Mouse (Mus musculus) CH12.LX (cell line): ENCODE measurements around the gene Gjd3. TPM values are rescaled to one million over a fixed set of nuclear protein-coding genes. Genes with fewer than 3 reads are reported as not detected.

Source experiments
- DNase-seq: peaks from one replicate; pipeline ENCODE4 v3.0.0-alpha.2; 2013; ENCODE audit errors: extremely low read depth
- H3K27ac ChIP-seq: 2 replicates; pipeline ENCODE4 v1.5.1; 2012; ENCODE audit warnings: low read depth, mild to moderate bottlenecking, control low read depth, moderate library complexity; ENCODE audit not compliant: insufficient read depth
- H3K27me3 ChIP-seq: replicated peaks from 2 replicates; pipeline ENCODE3; 2012; ENCODE audit warnings: inconsistent platforms
- H3K36me3 ChIP-seq, 2 experiments: replicated peaks in 1 of 2; 2 replicates each; pipeline versions ENCODE3 to v1.6.1; 2012; ENCODE audit warnings: inconsistent platforms in 1 of 2, low read length in 1 of 2, mild to moderate bottlenecking in 1 of 2, mixed read lengths in 1 of 2, moderate library complexity in 1 of 2; ENCODE audit not compliant: control insufficient read depth in 1 of 2, insufficient read depth in 1 of 2
- H3K4me1 ChIP-seq, 2 experiments: 2 replicates each; pipeline ENCODE4 v1.6.1; 2012; ENCODE audit warnings: inconsistent platforms in 1 of 2, moderate library complexity in 1 of 2; ENCODE audit not compliant: insufficient read depth in 2 of 2, control insufficient read depth in 1 of 2
- H3K4me2 ChIP-seq: 2 replicates; pipeline ENCODE4 v1.6.1; 2012; ENCODE audit warnings: low read depth, mild to moderate bottlenecking, control low read depth; ENCODE audit not compliant: poor library complexity, insufficient read depth, severe bottlenecking
- H3K4me3 ChIP-seq, 3 experiments: fragments of 150-350 bp in 1 of 3; sonication (generic) in 1 of 3; replicated peaks in 1 of 3; 2 replicates each; pipeline versions ENCODE3 to v1.5.1; 2011 to 2012; ENCODE audit warnings: low read depth in 2 of 3, low read length in 2 of 3, mild to moderate bottlenecking in 2 of 3, moderate library complexity in 2 of 3, control low read depth in 1 of 3, improper control_type of control experiment in 1 of 3, inconsistent platforms in 1 of 3, mixed read lengths in 1 of 3; ENCODE audit not compliant: poor library complexity in 1 of 3
- H3K79me2 ChIP-seq: replicated peaks from 2 replicates; pipeline ENCODE4 v1.6.1; 2012; ENCODE audit warnings: mild to moderate bottlenecking, moderate library complexity; ENCODE audit not compliant: control insufficient read depth, poor library complexity, insufficient read depth, severe bottlenecking; ENCODE audit errors: extremely low read depth
- H3K9ac ChIP-seq: 2 replicates; pipeline ENCODE4 v1.6.1; 2012; ENCODE audit warnings: low read depth, mild to moderate bottlenecking, control low read depth, moderate library complexity; ENCODE audit not compliant: insufficient read depth
- H3K9me3 ChIP-seq: replicated peaks from 2 replicates; pipeline ENCODE3; 2012; ENCODE audit warnings: low read length, inconsistent platforms, mixed read lengths
- CHD2 ChIP-seq: IDR thresholded peaks from 2 replicates; pipeline ENCODE4 v1.6.1; 2011; ENCODE audit warnings: low read length, improper control_type of control experiment
- E2F4 ChIP-seq: IDR thresholded peaks from 2 replicates; pipeline ENCODE4 v1.6.1; 2011; ENCODE audit warnings: low read depth, low read length, improper control_type of control experiment; ENCODE audit not compliant: insufficient replicate concordance
- IRF4 ChIP-seq: IDR thresholded peaks from 2 replicates; pipeline ENCODE4 v1.6.1; 2014; ENCODE audit warnings: low read depth, mild to moderate bottlenecking, inconsistent platforms, low read length, improper control_type of control experiment
- KAT2A ChIP-seq: IDR thresholded peaks from 2 replicates; pipeline ENCODE4 v1.6.1; 2012; ENCODE audit warnings: low read length, improper control_type of control experiment, inconsistent platforms; ENCODE audit not compliant: insufficient replicate concordance
- MAFK ChIP-seq: IDR thresholded peaks from 2 replicates; pipeline ENCODE4 v1.6.1; 2011; ENCODE audit warnings: low read length, improper control_type of control experiment; ENCODE audit not compliant: insufficient replicate concordance
- MXI1 ChIP-seq: IDR thresholded peaks from 2 replicates; pipeline ENCODE4 v1.6.1; 2011; ENCODE audit warnings: mild to moderate bottlenecking, low read depth, low read length, improper control_type of control experiment
- MYC ChIP-seq: IDR thresholded peaks from 2 replicates; pipeline ENCODE4 v1.6.1; 2011; ENCODE audit warnings: low read depth, mild to moderate bottlenecking, improper control_type of control experiment, low read length
- POLR2A ChIP-seq: IDR thresholded peaks from 2 replicates; pipeline ENCODE4 v1.6.1; 2011; ENCODE audit warnings: low read depth, mild to moderate bottlenecking, improper control_type of control experiment, low read length
- SIN3A ChIP-seq: IDR thresholded peaks from 2 replicates; pipeline ENCODE4 v1.6.1; 2012; ENCODE audit warnings: low read length, improper control_type of control experiment, inconsistent platforms
- SMC3 ChIP-seq: IDR thresholded peaks from 2 replicates; pipeline ENCODE4 v1.6.1; 2011; ENCODE audit warnings: low read depth, low read length, improper control_type of control experiment
- TCF12 ChIP-seq: IDR thresholded peaks from 2 replicates; pipeline ENCODE4 v1.6.1; 2014; ENCODE audit warnings: low read depth, mild to moderate bottlenecking, inconsistent platforms, low read length, improper control_type of control experiment
- UBTF ChIP-seq: IDR thresholded peaks from 2 replicates; pipeline ENCODE4 v1.6.1; 2012; ENCODE audit warnings: low read depth, mild to moderate bottlenecking, inconsistent platforms, low read length, improper control_type of control experiment, moderate library complexity
- USF1 ChIP-seq: IDR thresholded peaks from 2 replicates; pipeline ENCODE4 v1.6.1; 2014; ENCODE audit warnings: low read depth, mild to moderate bottlenecking, inconsistent platforms, low read length, improper control_type of control experiment
- USF2 ChIP-seq: conservative IDR thresholded peaks from 2 replicates; pipeline ENCODE4 v1.6.1; 2011; ENCODE audit warnings: low read depth, low read length, improper control_type of control experiment
- ZC3H11A ChIP-seq: IDR thresholded peaks from 2 replicates; pipeline ENCODE4 v1.6.1; 2012; ENCODE audit warnings: low read depth, mild to moderate bottlenecking, inconsistent platforms, low read length, improper control_type of control experiment
- ZNF384 ChIP-seq: IDR thresholded peaks from 2 replicates; pipeline ENCODE4 v1.6.1; 2012; ENCODE audit warnings: low read depth, low read length, improper control_type of control experiment, inconsistent platforms
- dilution Hi-C: fragments of 300-500 bp; cut with MboI; formaldehyde crosslinking; loops from 2 replicates; pipeline ENCODE4 v1.14.3; 2020; ENCODE audit warnings: low sequenced_read_pairs; ENCODE audit not compliant: extremely low pct_unique_long_range_greater_than_20kb, extremely low pct_ligation_motif_present
- in situ Hi-C: fragments of 300-500 bp; cut with MboI; formaldehyde crosslinking; loops from 3 replicates; pipeline ENCODE4 v1.14.3; 2019; ENCODE audit warnings: low sequenced_read_pairs, low pct_ligation_motif_present, low pct_unique_long_range_greater_than_20kb, mixed read lengths
- polyA plus RNA-seq: library from polyadenylated mRNA; unstranded; fragments of >175 nt; gene quantifications from 2 replicates; pipeline ENCODE4 v1.2.1, GENCODE M21; 2012; ENCODE audit warnings: low read depth; ENCODE audit not compliant: insufficient read length
- total RNA-seq, 2 experiments: library from RNA; depleted of rRNA; stranded (reverse); fragments of 300-350 nt in 1 of 2; fragments of >200 nt in 1 of 2; gene quantifications; 2 replicates each; pipeline ENCODE4 v1.2.3; 2012 to 2014

Gjd3 gene
- total and polyA plus RNA-seq, 3 experiments = 0.47 TPM; not detected in 2

- no peak for TF ChIP-seq MAFK
- TF ChIP-seq ZNF384 = no peak
- peak; percentile 55; the same call in 1 of the 2 replicates for TF ChIP-seq SIN3A
Observed at GRCm38 (mm10) chr11:99022384-99022933, 39.6 kb upstream of the Gjd3 start (continued).

GRCm38 (mm10) chr11:99019844-99020243, 37.0 kb upstream of the Gjd3 start:
- no peak for TF ChIP-seq USF1
- TF ChIP-seq SMC3 = no peak
- no peak for TF ChIP-seq USF2
- TF ChIP-seq UBTF = no peak
- TF ChIP-seq CHD2 = no peak
- TF ChIP-seq MXI1 = no peak
- TF ChIP-seq ZC3H11A = no peak
- TF ChIP-seq IRF4 = no peak
- no peak for TF ChIP-seq MYC
- no peak; the same call in 1 of the 2 replicates for TF ChIP-seq POLR2A
- TF ChIP-seq TCF12 = no peak
- no peak for TF ChIP-seq E2F4
- no peak overlapping the region for H3K4me3 ChIP-seq
- peaks cover 72% of the 10 kb centered on the region for H3K79me2 ChIP-seq
- dilution Hi-C loops (no loop called here), in situ Hi-C loops (loop anchor here (5.0 kb wide), 1 partner anchor 103 kb away; no protein-coding TSS in a partner anchor)
- no peaks in the 10 kb centered on the region for H3K27me3 ChIP-seq
- H3K4me1 ChIP-seq = peaks cover 4 to 42% of the 10 kb centered on the region in 2 experiments
- no peak overlapping the region for H3K27ac ChIP-seq
- H3K4me2 ChIP-seq = no peak overlapping the region
- no peak overlapping the region for H3K9ac ChIP-seq
- DNase-seq = no peak
- peaks cover 51 to 75% of the 10 kb centered on the region in 2 experiments for H3K36me3 ChIP-seq
- H3K9me3 ChIP-seq = no peaks in the 10 kb centered on the region

- no peak for TF ChIP-seq MXI1
- no peak for TF ChIP-seq POLR2A
- no peak for TF ChIP-seq KAT2A
Observed at GRCm38 (mm10) chr11:99013856-99014255, 31.0 kb upstream of the Gjd3 start.

More at GRCm38 (mm10) chr11:99013856-99014255, 31.0 kb upstream of the Gjd3 start:
- no peak for DNase-seq
- in situ Hi-C loops = no loop called here
- peaks cover 44% of the 10 kb centered on the region for H3K79me2 ChIP-seq
- H3K9me3 ChIP-seq = no peaks in the 10 kb centered on the region
- H3K4me3 ChIP-seq = no peak overlapping the region
- no peak overlapping the region for H3K9ac ChIP-seq
- H3K36me3 ChIP-seq = peaks cover 83 to 99% of the 10 kb centered on the region in 2 experiments
- no peak overlapping the region for H3K27ac ChIP-seq
- no peak overlapping the region for H3K4me2 ChIP-seq
- no peaks in the 10 kb centered on the region for H3K27me3 ChIP-seq
- dilution Hi-C loops = no loop called here
- H3K4me1 ChIP-seq = peaks cover 0 to 12% of the 10 kb centered on the region in 2 experiments; a peak in 1 of 4 replicates
